15 mouse cellular contexts compared by ENCODE assay signal in the genomic region with DNA sequence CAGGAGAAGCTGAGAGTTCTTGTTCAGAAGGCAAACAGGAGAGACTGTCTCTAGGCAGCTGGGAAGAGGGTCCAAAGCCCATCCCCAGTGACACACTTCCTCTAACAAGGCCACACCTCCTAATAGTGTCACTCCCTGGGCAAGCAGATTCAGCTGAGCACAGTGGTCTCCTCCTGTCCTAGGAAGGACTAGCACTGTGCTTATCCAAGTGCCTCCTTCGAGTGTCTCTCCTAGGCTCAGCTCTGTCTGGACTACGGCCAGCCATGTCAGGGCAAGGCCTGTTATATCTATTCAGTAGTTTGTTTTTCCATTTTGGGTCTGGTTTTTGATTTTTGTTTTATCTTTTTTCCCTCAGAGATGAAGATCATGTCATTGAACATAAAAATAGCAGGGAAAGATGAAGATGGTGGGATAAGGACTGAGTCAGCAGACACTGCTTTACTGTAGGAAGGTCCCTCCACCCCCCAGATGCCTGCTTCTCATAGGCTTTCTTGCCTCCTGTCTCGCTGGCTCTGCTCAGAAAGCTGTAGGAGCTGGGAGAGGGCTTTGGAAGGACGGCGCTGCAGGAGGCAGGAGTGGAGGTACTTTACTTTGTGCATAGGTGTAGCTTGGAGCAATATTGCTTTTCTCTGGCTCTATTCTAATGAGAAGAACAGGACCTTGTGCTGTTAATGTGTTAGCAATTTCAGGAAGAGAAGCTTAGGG.
A peak's percentile ranks its signal among the peaks of the same experiment; 100 is the strongest.
DNase-seq lines count a peak whose midpoint lies in the region; ATAC-seq and TF ChIP-seq lines count a peak whose summit lies in the region.
"Had no signal": no experiment of that assay in that cellular context is flagged by ENCODE, and none has a peak within 500 bp of the region (broad histone marks: within the 10 kb centered on the region; RNA-seq: fewer than 3 reads in every experiment).

No protein-coding gene starts in this region.

- H3K4me1 ChIP-seq in forebrain, embryonic 16.5 days (replicated peaks; ENCODE audit: control insufficient read depth, insufficient read depth, low read length) = no peaks in the 10 kb centered on the region
- no peaks in the 10 kb centered on the region for H3K4me1 ChIP-seq in forebrain, embryonic 11.5 days (replicated peaks; ENCODE audit: control insufficient read depth, insufficient read depth, low read length)
- peaks cover 6% of the 10 kb centered on the region; the same call in 1 of the 2 replicates for H3K4me1 ChIP-seq in cortical plate, adult 2 months (ENCODE audit: control insufficient read depth, insufficient read depth, low read length)
- H3K4me1 ChIP-seq in kidney, embryonic 15.5 days = peaks cover 14% of the 10 kb centered on the region
- H3K4me1 ChIP-seq: embryonic facial prominence, embryonic 10.5 days had no signal

- H3K36me3 ChIP-seq in forebrain, embryonic 16.5 days (ENCODE audit: control insufficient read depth, insufficient read depth) = no peaks in the 10 kb centered on the region
- H3K36me3 ChIP-seq in forebrain, embryonic 11.5 days (ENCODE audit: control insufficient read depth, insufficient read depth, low read length) = no peaks in the 10 kb centered on the region
- peaks cover 34% of the 10 kb centered on the region for H3K36me3 ChIP-seq in kidney, embryonic 15.5 days

- no peak overlapping the region for H3K9ac ChIP-seq in forebrain, embryonic 16.5 days (replicated peaks; ENCODE audit: low read depth, low read length)
- H3K9ac ChIP-seq in forebrain, embryonic 11.5 days (ENCODE audit: low read length) = no peak overlapping the region
- no peak overlapping the region for H3K9ac ChIP-seq in kidney, embryonic 15.5 days
- H3K9ac ChIP-seq: heart, embryonic 12.5 days; limb, embryonic 15.5 days; neural tube, embryonic 13.5 days had no signal

- H3K9me3 ChIP-seq in forebrain, embryonic 16.5 days (ENCODE audit: control insufficient read depth, low read length) = no peaks in the 10 kb centered on the region
- H3K9me3 ChIP-seq in forebrain, embryonic 11.5 days (ENCODE audit: control insufficient read depth, low read length) = no peaks in the 10 kb centered on the region
- no peaks in the 10 kb centered on the region for H3K9me3 ChIP-seq in kidney, embryonic 15.5 days (replicated peaks)
- H3K9me3 ChIP-seq: embryonic facial prominence, embryonic 10.5 days; heart, embryonic 12.5 days; limb, embryonic 15.5 days; neural tube, embryonic 13.5 days had no signal

- no peak overlapping the region for H3K4me3 ChIP-seq in forebrain, embryonic 16.5 days (replicated peaks; ENCODE audit: low read length)
- H3K4me3 ChIP-seq in forebrain, embryonic 11.5 days (ENCODE audit: low read depth, low read length) = no peak overlapping the region
- H3K4me3 ChIP-seq in left cerebral cortex, adult 2 months = no peak overlapping the region
- H3K4me3 ChIP-seq in cortical plate, adult 2 months (ENCODE audit: insufficient read depth, low read length) = no peak overlapping the region
- no peak overlapping the region for H3K4me3 ChIP-seq in kidney, embryonic 15.5 days (replicated peaks)
- H3K4me3 ChIP-seq: embryonic facial prominence, embryonic 10.5 days; heart, embryonic 12.5 days; limb, embryonic 15.5 days; neural tube, embryonic 13.5 days had no signal

- 0 out of 2 replicates have a peak, but pooled peaks have one; percentile 33 for ATAC-seq in forebrain, embryonic 16.5 days
- ATAC-seq in forebrain, embryonic 11.5 days (replicated peaks; ENCODE audit: low FRiP score) = no peak
- peak; percentile 54; the same call in 1 of the 2 replicates for ATAC-seq in kidney, embryonic 15.5 days (replicated peaks; ENCODE audit: low FRiP score)
- ATAC-seq in monocyte, adult 5-6 weeks (replicated peaks; ENCODE audit: insufficient number of reproducible peaks, low FRiP score, low TSS enrichment, poor library complexity, severe bottlenecking) = no peak

- intact Hi-C loops in left cerebral cortex, adult 2 months (cut with DNase I) = no loop called here

- no peak for DNase-seq in forebrain, embryonic 11.5 days (ENCODE audit: low spot score)
- DNase-seq in left cerebral cortex, adult 2 months (ENCODE audit: extremely low spot score in 1 of 2, low spot score in 2 of 2) = peak in 1 of 2 experiments; percentile 37
- DNase-seq in left cerebral cortex, adult 11 months (ENCODE audit: low spot score) = no peak
- DNase-seq in lung, postnatal 10 days = no peak
- DNase-seq: layer of hippocampus, postnatal 36 days; lung, adult 18-20 months had no signal

- TF ChIP-seq CTCF in left cerebral cortex, adult 2 months (IDR thresholded peaks at IDR 0.05) = no peak
- no peak for TF ChIP-seq CTCF in cortical plate, adult 2 months (IDR thresholded peaks at IDR 0.05; ENCODE audit: extremely low read depth, insufficient read depth, low read length)

- 86% methylated on average over 5 of the region's 5 CpGs for WGBS in forebrain, embryonic 16.5 days
- 93% methylated on average over 5 of the region's 5 CpGs for WGBS in forebrain, embryonic 11.5 days
- WGBS in kidney, embryonic 15.5 days = 77% methylated on average over 5 of the region's 5 CpGs

- peak; percentile 37; the same call in 1 of the 2 replicates for TF ChIP-seq POLR2A in cortical plate, adult 2 months (IDR thresholded peaks at IDR 0.05; ENCODE audit: extremely low read depth, insufficient read depth, low read length)

- H3K27me3 ChIP-seq in forebrain, embryonic 16.5 days (replicated peaks; ENCODE audit: control insufficient read depth, insufficient read depth, low read length) = no peaks in the 10 kb centered on the region
- no peaks in the 10 kb centered on the region for H3K27me3 ChIP-seq in forebrain, embryonic 11.5 days (ENCODE audit: control insufficient read depth, insufficient read depth, low read length)
- H3K27me3 ChIP-seq in kidney, embryonic 15.5 days = no peaks in the 10 kb centered on the region
- H3K27me3 ChIP-seq: heart, embryonic 12.5 days; limb, embryonic 15.5 days; neural tube, embryonic 13.5 days had no signal

- H3K27ac ChIP-seq in forebrain, embryonic 16.5 days (ENCODE audit: low read length) = no peak overlapping the region
- no peak overlapping the region for H3K27ac ChIP-seq in forebrain, embryonic 11.5 days (ENCODE audit: low read depth, low read length)
- H3K27ac ChIP-seq in left cerebral cortex, adult 2 months = peak overlapping the region; percentile 73
- H3K27ac ChIP-seq in cortical plate, adult 2 months (ENCODE audit: insufficient read depth, low read length) = no peak overlapping the region
- H3K27ac ChIP-seq in kidney, embryonic 15.5 days = peak overlapping the region; percentile 45; the same call in 1 of the 2 replicates
- H3K27ac ChIP-seq: embryonic facial prominence, embryonic 10.5 days; limb, embryonic 15.5 days; macrophage; neural tube, embryonic 13.5 days had no signal

- H3K4me2 ChIP-seq in forebrain, embryonic 16.5 days (ENCODE audit: low read length) = no peak overlapping the region
- no peak overlapping the region for H3K4me2 ChIP-seq in forebrain, embryonic 11.5 days (ENCODE audit: low read depth, low read length, severe bottlenecking)
- no peak overlapping the region for H3K4me2 ChIP-seq in kidney, embryonic 15.5 days
- H3K4me2 ChIP-seq: heart, embryonic 12.5 days; limb, embryonic 15.5 days; neural tube, embryonic 13.5 days had no signal

Comparison
In these comparisons a context has a peak if more than half of its experiments do, and no peak if none do; other contexts are left out.
1. ATAC-seq: peak in forebrain, embryonic 16.5 days (single experiment) and kidney, embryonic 15.5 days (single experiment); none in forebrain, embryonic 11.5 days (single experiment) and monocyte, adult 5-6 weeks (single experiment).
2. H3K27ac ChIP-seq: peak in left cerebral cortex, adult 2 months (single experiment) and kidney, embryonic 15.5 days (single experiment); none in forebrain, embryonic 16.5 days (single experiment), forebrain, embryonic 11.5 days (single experiment) and cortical plate, adult 2 months (single experiment).